Mouse (Mus musculus) limb, embryonic 14.5 days (tissue): ENCODE measurements around the gene Scgb1b27. TPM values are rescaled to one million over a fixed set of nuclear protein-coding genes. Genes with fewer than 3 reads are reported as not detected.
"Not testable (repeated sequence)": the region's sequence is repeated elsewhere in the genome, so short reads cannot be mapped to it uniquely, and the experiment has no call there.

ENCODE experiments used
- ATAC-seq: fragments of 200-750 bp; cut with Nextera tagmentation; 2 replicates; pipeline ENCODE4 v1.8.0; 2017; ENCODE audit warnings: low read depth, moderate number of reproducible peaks, moderate TSS enrichment; ENCODE audit not compliant: low FRiP score
- DNase-seq: peaks from one replicate; pipeline ENCODE4 v3.0.0-alpha.2; 2015; ENCODE audit warnings: low spot score
- H3K27ac ChIP-seq: fragments of 300-500 bp; sonication (generic); replicated peaks from 2 replicates; pipeline ENCODE4 v1.5.1; 2014; ENCODE audit warnings: low read depth, mild to moderate bottlenecking, low read length, moderate library complexity, mixed read lengths
- H3K27me3 ChIP-seq: fragments of 300-500 bp; sonication (generic); 2 replicates; pipeline ENCODE4 v1.6.1; 2014; ENCODE audit warnings: low read length, mixed read lengths; ENCODE audit not compliant: control insufficient read depth, insufficient read depth
- H3K36me3 ChIP-seq: fragments of 300-500 bp; sonication (generic); 2 replicates; pipeline ENCODE4 v1.6.1; 2014; ENCODE audit warnings: mild to moderate bottlenecking, low read length, moderate library complexity, mixed read lengths; ENCODE audit not compliant: control insufficient read depth, insufficient read depth
- H3K4me1 ChIP-seq: fragments of 300-500 bp; sonication (generic); 2 replicates; pipeline ENCODE4 v1.6.1; 2014; ENCODE audit warnings: antibody characterized with exemption, low read length, mixed read lengths; ENCODE audit not compliant: control insufficient read depth, insufficient read depth
- H3K4me2 ChIP-seq: fragments of 300-500 bp; sonication (generic); replicated peaks from 2 replicates; pipeline ENCODE4 v1.6.1; 2014; ENCODE audit warnings: low read depth, mild to moderate bottlenecking, low read length, moderate library complexity; ENCODE audit not compliant: severe bottlenecking
- H3K4me3 ChIP-seq: fragments of 300-500 bp; sonication (generic); replicated peaks from 2 replicates; pipeline ENCODE4 v1.5.1; 2014; ENCODE audit warnings: low read length
- H3K9ac ChIP-seq: fragments of 300-500 bp; sonication (generic); 2 replicates; pipeline ENCODE4 v1.6.1; 2014; ENCODE audit warnings: mild to moderate bottlenecking, low read depth, low read length, moderate library complexity; ENCODE audit not compliant: severe bottlenecking
- H3K9me3 ChIP-seq: fragments of 300-500 bp; sonication (generic); 2 replicates; pipeline ENCODE4 v1.6.1; 2016; ENCODE audit warnings: low read length; ENCODE audit not compliant: control insufficient read depth
- POLR2A ChIP-seq: fragments of 200-500 bp; IDR thresholded peaks from 2 replicates; pipeline ENCODE4 v1.8.0; 2012; ENCODE audit warnings: inconsistent platforms, mild to moderate bottlenecking, moderate library complexity, borderline replicate concordance; ENCODE audit not compliant: insufficient read depth, insufficient read length; ENCODE audit errors: extremely low read depth
- WGBS: fragments of 180-500 bp; shearing (Covaris S2); extraction: QIAGEN DNeasy Blood & Tissue Kit; methylation state at CpG from one replicate; pipeline ENCODE4 v1.1.7; 2014; 5-methylcytosine and 5-hydroxymethylcytosine counted together
- polyA plus RNA-seq, 2 experiments: library from polyadenylated mRNA; depleted of rRNA in 1 of 2; stranded (reverse) in 1 of 2; unstranded in 1 of 2; fragments of >200 nt; fragmentation: Nextera tagmentation in 1 of 2; extraction: Ambion mirVana in 1 of 2; gene quantifications; 2 replicates each; pipeline versions ENCODE4 v1.2.1 to v1.2.3; 2012 to 2014

Gene Scgb1b27
- polyA plus RNA-seq (2012; rRNA removed), result not detected in 2 replicates
- not detected in 2 replicates for polyA plus RNA-seq (2014; fragmentation: Nextera tagmentation; extraction: Ambion mirVana)

GRCm38 (mm10) chr7:34021183-34021582, at the start of gene Scgb1b27:
Scgb1b27 (plus strand) TSS chr7:34021483.
- WGBS, result 93% methylated on average over 1 of the region's 1 CpGs
- H3K4me3 ChIP-seq, H3K9me3 ChIP-seq, H3K4me1 ChIP-seq, H3K4me2 ChIP-seq, H3K27me3 ChIP-seq, DNase-seq, ATAC-seq, H3K36me3 ChIP-seq, H3K9ac ChIP-seq, H3K27ac ChIP-seq: not testable (repeated sequence)

GRCm38 (mm10) chr7:33982281-33982680, 39.0 kb upstream of the Scgb1b27 start:
- not testable (repeated sequence) for DNase-seq, ATAC-seq

GRCm38 (mm10) chr7:34013842-34014241, 7.4 kb upstream of the Scgb1b27 start, which contains the start of gene Scgb2b27:
Scgb2b27 (minus strand) TSS chr7:34013942.
- no peak for ATAC-seq

More at GRCm38 (mm10) chr7:33982281-33982680, 39.0 kb upstream of the Scgb1b27 start:
- H3K9me3 ChIP-seq, H3K4me2 ChIP-seq, H3K27me3 ChIP-seq, H3K9ac ChIP-seq, H3K4me1 ChIP-seq, H3K4me3 ChIP-seq, H3K27ac ChIP-seq, H3K36me3 ChIP-seq: not testable (repeated sequence)
- WGBS, result 33% methylated on average over 8 of the region's 9 CpGs

GRCm38 (mm10) chr7:34025641-34026040, 4.4 kb downstream of the Scgb1b27 start:
- DNase-seq, result no peak
- H3K27me3 ChIP-seq, result no peaks in the 10 kb centered on the region
- H3K9me3 ChIP-seq, result peaks cover 5% of the 10 kb centered on the region; the same call in 1 of the 2 replicates
- H3K27ac ChIP-seq, result no peak overlapping the region
- H3K4me1 ChIP-seq, result no peaks in the 10 kb centered on the region
- TF ChIP-seq POLR2A, result no peak
- H3K36me3 ChIP-seq, result no peaks in the 10 kb centered on the region
- no peak overlapping the region for H3K9ac ChIP-seq
- 86% methylated on average over 4 of the region's 4 CpGs for WGBS
- H3K4me3 ChIP-seq, result no peak overlapping the region
- ATAC-seq, result no peak
- no peak overlapping the region for H3K4me2 ChIP-seq

More at GRCm38 (mm10) chr7:34013842-34014241, 7.4 kb upstream of the Scgb1b27 start, which contains the start of gene Scgb2b27:
- H3K27ac ChIP-seq, result no peak within 1 kb of the TSS
- H3K4me1 ChIP-seq, result no peaks in the 10 kb centered on the region
- no peak within 1 kb of the TSS for H3K4me2 ChIP-seq
- peaks cover 4% of the 10 kb centered on the region for H3K9me3 ChIP-seq
- no peak for DNase-seq
- no peaks in the 10 kb centered on the region for H3K36me3 ChIP-seq
- TF ChIP-seq POLR2A, result no peak
- H3K4me3 ChIP-seq, result no peak within 1 kb of the TSS
- H3K9ac ChIP-seq, result no peak within 1 kb of the TSS
- no peaks in the 10 kb centered on the region for H3K27me3 ChIP-seq
- WGBS, result 67% methylated on average over 4 of the region's 4 CpGs

- not testable (repeated sequence) for DNase-seq, ATAC-seq
Observed at GRCm38 (mm10) chr7:34027202-34027601, 5.9 kb downstream of the Scgb1b27 start.

GRCm38 (mm10) chr7:34030026-34030425, 8.7 kb downstream of the Scgb1b27 start:
- no peak overlapping the region for H3K27ac ChIP-seq
- no peaks in the 10 kb centered on the region for H3K27me3 ChIP-seq
- H3K9me3 ChIP-seq, result peaks cover 5% of the 10 kb centered on the region; the same call in 1 of the 2 replicates
- no peaks in the 10 kb centered on the region for H3K36me3 ChIP-seq
- DNase-seq (no peak), ATAC-seq (no peak)
- WGBS, result 92% methylated on average over 11 of the region's 11 CpGs
- H3K4me3 ChIP-seq, result no peak overlapping the region
- no peak overlapping the region for H3K4me2 ChIP-seq
- TF ChIP-seq POLR2A, result no peak
- no peak overlapping the region for H3K9ac ChIP-seq
- no peaks in the 10 kb centered on the region for H3K4me1 ChIP-seq

More at GRCm38 (mm10) chr7:34027202-34027601, 5.9 kb downstream of the Scgb1b27 start:
- not testable (repeated sequence) for H3K27ac ChIP-seq, H3K36me3 ChIP-seq, H3K4me2 ChIP-seq, H3K9me3 ChIP-seq, H3K4me3 ChIP-seq, H3K27me3 ChIP-seq, H3K9ac ChIP-seq, H3K4me1 ChIP-seq
- 85% methylated on average over 9 of the region's 9 CpGs for WGBS

GRCm38 (mm10) chr7:34034579-34034978, 13.3 kb downstream of the Scgb1b27 start:
- not testable (repeated sequence) for H3K27ac ChIP-seq, ATAC-seq, H3K27me3 ChIP-seq, H3K4me2 ChIP-seq, H3K4me1 ChIP-seq, H3K9me3 ChIP-seq, H3K36me3 ChIP-seq, H3K4me3 ChIP-seq, DNase-seq, H3K9ac ChIP-seq
- 62% methylated on average over 2 of the region's 4 CpGs for WGBS

- not testable (repeated sequence) for ATAC-seq, H3K4me1 ChIP-seq, H3K27me3 ChIP-seq, H3K27ac ChIP-seq, DNase-seq, H3K9ac ChIP-seq, H3K4me3 ChIP-seq, H3K9me3 ChIP-seq, H3K4me2 ChIP-seq, H3K36me3 ChIP-seq
- 89% methylated on average over 11 of the region's 11 CpGs for WGBS
Observed at GRCm38 (mm10) chr7:34036076-34036815, 15.0 kb downstream of the Scgb1b27 start.
